Mouse (Mus musculus): Measurements from ENCODE around the gene Pla2g2d.

DNA sequence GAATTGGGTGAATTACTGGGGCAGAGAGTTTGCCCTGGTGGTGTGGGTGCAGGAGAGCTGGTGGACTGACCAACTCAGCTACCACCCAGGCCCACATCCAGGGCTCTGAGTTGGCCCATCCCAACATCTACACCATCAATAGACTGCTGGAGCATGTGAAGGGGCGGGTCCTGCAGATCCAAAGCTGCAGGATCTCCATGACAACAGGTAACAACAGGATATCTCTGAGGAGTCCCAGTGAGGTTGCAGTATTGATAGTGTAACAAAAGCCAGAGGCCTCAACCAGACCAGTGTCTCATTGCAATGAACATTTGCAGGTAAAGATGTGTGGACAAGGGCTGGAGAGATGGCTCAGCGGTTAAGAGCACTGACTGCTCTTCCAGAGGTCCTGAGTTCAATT lies 45.5 kb downstream of the Pla2g2d start:
- TF ChIP-seq CTCF (conservative IDR thresholded peaks at IDR 0.05; ENCODE audit: low read length) (no peak), POU5F1 (IDR thresholded peaks at IDR 0.05; ENCODE audit: borderline replicate concordance, low read length) (no peak)

Data from E14TG2a.4 (cell line).